Mouse (Mus musculus): ENCODE measurements at regions not wholly inside any gene's neighbourhood (a gene's known extent, or its start where the extent isn't known, plus 50 kb on each side); places are given as distances from the start of the nearest gene placed in this dataset.

DNA sequence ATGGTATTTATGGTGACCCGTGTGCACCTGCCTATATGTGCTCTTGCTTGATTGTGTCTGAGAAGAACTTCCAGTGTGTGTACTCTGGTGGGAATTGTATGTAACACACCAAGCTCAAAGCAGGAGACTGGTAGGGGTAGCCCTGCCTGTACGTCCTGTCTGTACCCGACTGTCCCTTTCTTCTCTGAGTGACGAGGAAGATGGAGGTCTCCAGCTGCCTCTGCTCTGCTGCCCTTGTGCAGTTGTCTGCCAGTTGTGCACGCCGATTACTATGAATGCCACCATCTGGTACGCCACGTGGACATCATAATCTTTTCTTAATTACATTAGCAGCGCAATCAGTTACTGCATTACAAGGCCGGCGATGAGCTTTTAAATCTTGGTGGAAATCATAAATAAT lies 53.6 kb upstream of the Mvb12b start:
- in situ Hi-C loops (cut with MseI, MboI) = no loop called here

DNA sequence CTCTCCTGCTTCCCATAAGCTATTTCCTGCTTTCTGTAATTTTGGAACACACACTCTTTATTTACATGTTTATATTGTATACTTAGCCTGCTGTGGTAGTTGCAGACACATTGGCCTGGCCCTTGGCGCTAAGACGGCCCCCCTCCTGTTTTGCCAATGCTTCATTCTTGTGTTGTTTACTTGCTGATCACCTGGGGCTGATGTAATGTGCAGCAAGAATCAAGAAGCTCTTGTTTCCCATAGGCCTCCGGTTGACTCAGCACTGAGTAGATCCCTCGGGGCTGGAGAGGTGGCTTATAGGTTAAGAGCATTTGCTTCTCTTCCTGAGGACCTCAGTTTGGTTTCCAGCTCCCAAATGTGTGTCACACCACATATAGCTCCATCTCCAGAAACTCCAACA lies 52.1 kb upstream of the Mvb12b start:
- in situ Hi-C loops (cut with MseI, MboI) = no loop called here

Data from mouse trophoblast stem cell (cell line).